Mouse (Mus musculus): ENCODE data around the gene Ear6. TPM values are rescaled to one million over a fixed set of nuclear protein-coding genes. Genes with fewer than 3 reads are reported as not detected.
A peak's percentile ranks its signal among the peaks of the same experiment; 100 is the strongest.

Ear6 gene
- polyA plus RNA-seq, 1 experiment: not detected

DNA sequence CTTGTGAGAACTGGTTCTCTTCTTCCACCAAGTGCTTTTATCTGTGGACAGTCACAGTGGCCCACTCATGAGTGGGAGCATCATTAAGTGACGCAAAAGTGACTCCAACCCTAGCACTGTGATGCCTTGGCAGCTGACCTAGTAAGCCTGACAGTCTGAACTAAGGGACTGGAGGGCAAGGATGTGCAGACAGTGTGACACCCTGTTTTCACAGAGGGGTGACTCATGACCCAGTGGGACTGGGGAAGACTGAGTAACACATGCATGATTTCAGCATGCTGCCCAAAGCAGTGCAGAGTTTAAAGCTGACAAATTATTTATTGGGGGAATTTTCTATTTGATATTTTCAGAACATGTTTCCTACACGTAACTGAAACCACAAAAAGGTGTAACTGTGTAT lies 17.3 kb downstream of the Ear6 start:
- TF ChIP-seq SRF (IDR thresholded peaks at IDR 0.05; ENCODE audit: control insufficient read depth, insufficient read length, low read depth) (no peak), E2F4 (IDR thresholded peaks at IDR 0.05; ENCODE audit: insufficient read depth) (no peak), MYOD1 (IDR thresholded peaks at IDR 0.05; ENCODE audit: control insufficient read depth in 1 of 3, insufficient read length in 2 of 3, low read depth in 2 of 3) (no peak), REST (IDR thresholded peaks at IDR 0.05; ENCODE audit: insufficient read depth, insufficient read length) (no peak), TCF12 (IDR thresholded peaks at IDR 0.05; ENCODE audit: insufficient read depth, poor library complexity, severe bottlenecking) (no peak), POLR2AphosphoS2 (IDR thresholded peaks at IDR 0.05; ENCODE audit: insufficient read length, low read depth) (no peak), MAX (IDR thresholded peaks at IDR 0.05; ENCODE audit: low read depth) (no peak), CEBPB (IDR thresholded peaks at IDR 0.05; ENCODE audit: insufficient read depth, poor library complexity, severe bottlenecking) (no peak), MYOG (IDR thresholded peaks at IDR 0.05; ENCODE audit: control insufficient read depth in 1 of 3, insufficient read depth in 1 of 3, insufficient read length in 2 of 3, low read depth in 2 of 3) (no peak), POLR2A (IDR thresholded peaks at IDR 0.05; ENCODE audit: insufficient read length, low read depth) (no peak), USF1 (IDR thresholded peaks at IDR 0.05; ENCODE audit: low read depth) (no peak), TCF3 (IDR thresholded peaks at IDR 0.05; ENCODE audit: insufficient read length, low read depth) (no peak)
- Histone ChIP-seq H3K4me3 (no peak overlapping the region), H3K4me2 (ENCODE audit: low read depth) (no peak overlapping the region), H3ac (ENCODE audit: control insufficient read depth, insufficient read length) (no peak overlapping the region), H3K27me3 (ENCODE audit: control insufficient read depth, insufficient read depth, insufficient read length) (no peaks in the 10 kb centered on the region), H3K79me2 (ENCODE audit: control insufficient read depth, insufficient read depth) (no peaks in the 10 kb centered on the region), H3K36me3 (ENCODE audit: control insufficient read depth, insufficient read depth) (no peaks in the 10 kb centered on the region)

GRCm38 (mm10) chr14:51871741-51872140 lies 18.2 kb downstream of the Ear6 start:
- no peak for TF ChIP-seq REST (IDR thresholded peaks at IDR 0.05; ENCODE audit: insufficient read depth, insufficient read length)
- no peak for TF ChIP-seq POLR2AphosphoS2 (IDR thresholded peaks at IDR 0.05; ENCODE audit: insufficient read length, low read depth)
- no peak for TF ChIP-seq MYOG (IDR thresholded peaks at IDR 0.05; ENCODE audit: control insufficient read depth in 1 of 3, insufficient read depth in 1 of 3, insufficient read length in 2 of 3, low read depth in 2 of 3)
- TF ChIP-seq TCF3 (IDR thresholded peaks at IDR 0.05; ENCODE audit: insufficient read length, low read depth): no peak
- no peak for TF ChIP-seq MYOD1 (IDR thresholded peaks at IDR 0.05; ENCODE audit: control insufficient read depth in 1 of 3, insufficient read length in 2 of 3, low read depth in 2 of 3)
- no peak for TF ChIP-seq USF1 (IDR thresholded peaks at IDR 0.05; ENCODE audit: low read depth)
- TF ChIP-seq TCF12 (IDR thresholded peaks at IDR 0.05; ENCODE audit: insufficient read depth, poor library complexity, severe bottlenecking): no peak
- no peak for TF ChIP-seq E2F4 (IDR thresholded peaks at IDR 0.05; ENCODE audit: insufficient read depth)
- TF ChIP-seq POLR2A (IDR thresholded peaks at IDR 0.05; ENCODE audit: insufficient read length, low read depth): no peak
- no peak for TF ChIP-seq CEBPB (IDR thresholded peaks at IDR 0.05; ENCODE audit: insufficient read depth, poor library complexity, severe bottlenecking)
- no peak for TF ChIP-seq MAX (IDR thresholded peaks at IDR 0.05; ENCODE audit: low read depth)
- no peak for TF ChIP-seq SRF (IDR thresholded peaks at IDR 0.05; ENCODE audit: control insufficient read depth, insufficient read length, low read depth)
- no peak overlapping the region for H3K4me3 ChIP-seq
- H3K36me3 ChIP-seq (ENCODE audit: control insufficient read depth, insufficient read depth): no peaks in the 10 kb centered on the region
- no peak overlapping the region for H3ac ChIP-seq (ENCODE audit: control insufficient read depth, insufficient read length)
- H3K4me2 ChIP-seq (ENCODE audit: low read depth): no peak overlapping the region
- H3K27me3 ChIP-seq (ENCODE audit: control insufficient read depth, insufficient read depth, insufficient read length): no peaks in the 10 kb centered on the region
- no peaks in the 10 kb centered on the region for H3K79me2 ChIP-seq (ENCODE audit: control insufficient read depth, insufficient read depth)

- Histone ChIP-seq H3K79me2 (ENCODE audit: control insufficient read depth, insufficient read depth) (no peaks in the 10 kb centered on the region), H3K27me3 (ENCODE audit: control insufficient read depth, insufficient read depth, insufficient read length) (no peaks in the 10 kb centered on the region), H3ac (ENCODE audit: control insufficient read depth, insufficient read length) (no peak overlapping the region), H3K36me3 (ENCODE audit: control insufficient read depth, insufficient read depth) (no peaks in the 10 kb centered on the region), H3K4me2 (ENCODE audit: low read depth) (no peak overlapping the region), H3K4me3 (no peak overlapping the region)
- no peak for TF ChIP-seq E2F4 (IDR thresholded peaks at IDR 0.05; ENCODE audit: insufficient read depth)
- no peak for TF ChIP-seq TCF3 (IDR thresholded peaks at IDR 0.05; ENCODE audit: insufficient read length, low read depth)
- TF ChIP-seq USF1 (IDR thresholded peaks at IDR 0.05; ENCODE audit: low read depth): no peak
- no peak for TF ChIP-seq POLR2A (IDR thresholded peaks at IDR 0.05; ENCODE audit: insufficient read length, low read depth)
- TF ChIP-seq POLR2AphosphoS2 (IDR thresholded peaks at IDR 0.05; ENCODE audit: insufficient read length, low read depth): no peak
- no peak for TF ChIP-seq SRF (IDR thresholded peaks at IDR 0.05; ENCODE audit: control insufficient read depth, insufficient read length, low read depth)
- TF ChIP-seq TCF12 (IDR thresholded peaks at IDR 0.05; ENCODE audit: insufficient read depth, poor library complexity, severe bottlenecking): no peak
- TF ChIP-seq REST (IDR thresholded peaks at IDR 0.05; ENCODE audit: insufficient read depth, insufficient read length): no peak
- no peak for TF ChIP-seq MYOG (IDR thresholded peaks at IDR 0.05; ENCODE audit: control insufficient read depth in 1 of 3, insufficient read depth in 1 of 3, insufficient read length in 2 of 3, low read depth in 2 of 3)
- TF ChIP-seq MAX (IDR thresholded peaks at IDR 0.05; ENCODE audit: low read depth): no peak
- no peak for TF ChIP-seq MYOD1 (IDR thresholded peaks at IDR 0.05; ENCODE audit: control insufficient read depth in 1 of 3, insufficient read length in 2 of 3, low read depth in 2 of 3)
- no peak for TF ChIP-seq CEBPB (IDR thresholded peaks at IDR 0.05; ENCODE audit: insufficient read depth, poor library complexity, severe bottlenecking)
Measured at GRCm38 (mm10) chr14:51877517-51877916, 24.0 kb downstream of the Ear6 start.

GRCm38 (mm10) chr14:51883527-51884030 lies 30.1 kb downstream of the Ear6 start:
- Histone ChIP-seq H3K79me2 (ENCODE audit: control insufficient read depth, insufficient read depth) (peaks cover 6% of the 10 kb centered on the region), H3K36me3 (ENCODE audit: control insufficient read depth, insufficient read depth) (no peaks in the 10 kb centered on the region), H3K4me2 (ENCODE audit: low read depth) (peak overlapping the region; percentile 99), H3ac (ENCODE audit: control insufficient read depth, insufficient read length) (no peak overlapping the region), H3K27me3 (ENCODE audit: control insufficient read depth, insufficient read depth, insufficient read length) (no peaks in the 10 kb centered on the region), H3K4me3 (peak overlapping the region; percentile 66)
- peak; percentile 71 for TF ChIP-seq SRF (IDR thresholded peaks at IDR 0.05; ENCODE audit: control insufficient read depth, insufficient read length, low read depth)
- peak; percentile 50 for TF ChIP-seq USF1 (IDR thresholded peaks at IDR 0.05; ENCODE audit: low read depth)
- no peak for TF ChIP-seq TCF3 (IDR thresholded peaks at IDR 0.05; ENCODE audit: insufficient read length, low read depth)
